Mouse (Mus musculus) lung, postnatal 4 days (tissue): ENCODE measurements around the gene Hfe.

ENCODE experiments used
- DNase-seq, 2 experiments: peaks; one replicate each; pipeline ENCODE4 v3.0.0; 2021

Gene Hfe

GRCm38 (mm10) chr13:23710374-23711089, at the start of gene Hfe:
Gene Hfe, minus strand, starts transcription at chr13:23710854.
- peak; percentile 65 to 69 for DNase-seq

GRCm38 (mm10) chr13:23759916-23760239, 49.2 kb upstream of the Hfe start:
- no peak for DNase-seq

DNA sequence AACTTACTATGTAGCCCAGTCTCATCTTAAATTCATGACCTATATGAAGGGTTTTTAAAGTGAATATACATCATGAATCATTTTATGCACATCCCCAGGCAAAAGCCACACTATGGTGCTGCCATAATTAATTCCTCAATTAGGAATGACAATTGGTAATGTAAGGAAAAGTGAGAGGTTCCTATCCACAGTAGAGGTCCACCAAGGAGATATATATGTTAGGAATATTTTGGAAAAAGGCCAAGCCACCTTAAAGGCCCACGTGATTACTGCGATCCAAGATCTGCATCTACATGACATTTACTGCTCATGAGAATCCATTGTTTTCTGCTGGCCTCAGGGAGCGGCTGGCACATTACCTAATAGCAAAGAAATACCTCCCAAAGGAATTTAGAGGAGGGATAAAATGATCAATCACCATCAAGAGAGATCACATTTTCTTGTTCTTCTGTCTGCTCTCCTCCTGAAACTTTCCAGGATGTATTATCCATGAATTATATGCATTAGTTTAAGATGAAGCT, 48.7 kb upstream of the Hfe start:
- no peak for DNase-seq

GRCm38 (mm10) chr13:23757921-23758320, 47.3 kb upstream of the Hfe start:
- no peak for DNase-seq

DNA sequence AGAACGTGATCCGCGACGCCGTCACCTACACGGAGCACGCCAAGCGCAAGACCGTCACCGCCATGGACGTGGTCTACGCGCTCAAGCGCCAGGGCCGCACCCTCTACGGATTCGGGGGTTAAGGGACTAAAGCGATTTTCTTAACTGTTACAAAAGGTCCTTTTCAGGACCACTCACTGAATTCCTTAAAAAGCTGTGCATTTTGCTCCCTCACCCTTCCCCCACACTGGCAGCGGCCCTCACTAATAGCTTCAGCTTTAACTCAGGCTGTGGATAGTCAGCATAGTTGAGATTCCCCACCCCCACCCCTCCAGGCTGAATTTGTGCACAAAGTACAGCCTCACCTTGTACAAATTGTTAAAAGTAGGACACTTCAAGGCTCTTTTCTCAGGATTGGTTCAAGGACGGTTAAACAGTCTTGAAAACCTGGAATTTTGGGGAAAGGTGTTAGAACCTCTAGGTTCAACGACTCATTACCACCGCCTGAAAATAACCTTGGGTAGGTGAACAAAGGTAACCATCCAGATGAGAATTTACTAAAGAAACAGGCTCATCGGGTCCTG, 46.6 kb upstream of the Hfe start:
- no peak for DNase-seq

- DNase-seq, result peak; percentile 85 to 92
Measured at GRCm38 (mm10) chr13:23756790-23757189, 46.1 kb upstream of the Hfe start, which contains the start of gene Hist1h4b. Gene Hist1h4b, plus strand, starts transcription at chr13:23757013.

- no peak for DNase-seq
Measured at GRCm38 (mm10) chr13:23755000-23755399, 44.3 kb upstream of the Hfe start.

- no peak for DNase-seq
Measured at GRCm38 (mm10) chr13:23753314-23754078, 42.8 kb upstream of the Hfe start.

DNA sequence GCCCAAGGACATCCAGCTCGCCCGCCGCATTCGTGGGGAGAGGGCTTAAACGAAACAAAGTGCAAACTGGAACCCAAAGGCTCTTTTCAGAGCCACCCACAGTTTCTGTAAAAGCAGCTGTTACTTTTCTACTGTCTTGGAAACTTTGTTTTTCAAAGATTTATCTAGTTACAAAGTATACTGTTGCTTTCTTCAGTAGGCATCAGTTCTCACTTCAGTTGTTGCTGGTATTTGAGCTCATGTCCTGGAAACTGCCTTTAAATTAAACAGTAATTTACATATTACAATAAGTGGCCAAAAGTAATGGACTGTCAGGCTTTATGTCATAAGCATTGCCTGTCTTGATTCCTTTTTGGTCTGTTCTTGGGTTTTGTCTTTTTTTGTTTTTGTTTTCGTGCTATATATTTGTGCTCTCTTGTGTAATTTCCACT, 42.1 kb upstream of the Hfe start:
- DNase-seq, result no peak

DNA sequence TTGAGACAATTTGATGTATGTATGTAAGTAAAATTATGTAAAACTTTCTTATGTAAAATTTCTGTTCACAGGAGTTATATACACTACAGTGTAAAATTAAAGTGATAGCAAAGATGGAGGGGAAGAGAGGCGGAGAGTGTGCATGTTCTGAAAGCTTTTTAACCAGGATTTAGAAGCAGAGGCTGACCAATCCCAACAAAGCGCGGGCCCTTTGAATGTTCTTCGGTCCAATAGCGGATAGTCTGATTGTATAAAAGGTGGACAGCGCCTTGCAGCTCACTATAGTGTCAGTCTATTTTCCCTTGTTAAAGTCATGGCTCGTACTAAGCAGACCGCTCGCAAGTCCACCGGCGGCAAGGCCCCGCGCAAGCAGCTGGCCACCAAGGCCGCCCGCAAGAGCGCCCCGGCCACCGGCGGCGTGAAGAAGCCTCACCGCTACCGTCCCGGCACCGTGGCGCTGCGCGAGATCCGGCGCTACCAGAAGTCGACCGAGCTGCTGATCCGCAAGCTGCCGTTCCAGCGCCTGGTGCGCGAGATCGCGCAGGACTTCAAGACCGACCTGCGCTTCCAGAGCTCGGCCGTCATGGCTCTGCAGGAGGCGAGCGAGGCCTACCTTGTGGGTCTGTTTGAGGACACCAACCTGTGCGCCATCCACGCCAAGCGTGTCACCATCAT, 41.5 kb upstream of the Hfe start, which contains the start of gene Hist1h3b:
Gene Hist1h3b, plus strand, starts transcription at position 201 of the 675 bp plus-strand sequence.
- DNase-seq, result peak; percentile 87 to 90

- peak in 1 of 2 experiments; percentile 28 for DNase-seq
Measured at GRCm38 (mm10) chr13:23751478-23751956, 40.9 kb upstream of the Hfe start.

GRCm38 (mm10) chr13:23750839-23751477, 40.3 kb upstream of the Hfe start, which contains the start of gene Hist1h2ab:
Gene Hist1h2ab, plus strand, starts transcription at chr13:23751126.
- DNase-seq, result peak; percentile 57 to 68

GRCm38 (mm10) chr13:23749563-23750121, 39.0 kb upstream of the Hfe start:
- no peak for DNase-seq

DNA sequence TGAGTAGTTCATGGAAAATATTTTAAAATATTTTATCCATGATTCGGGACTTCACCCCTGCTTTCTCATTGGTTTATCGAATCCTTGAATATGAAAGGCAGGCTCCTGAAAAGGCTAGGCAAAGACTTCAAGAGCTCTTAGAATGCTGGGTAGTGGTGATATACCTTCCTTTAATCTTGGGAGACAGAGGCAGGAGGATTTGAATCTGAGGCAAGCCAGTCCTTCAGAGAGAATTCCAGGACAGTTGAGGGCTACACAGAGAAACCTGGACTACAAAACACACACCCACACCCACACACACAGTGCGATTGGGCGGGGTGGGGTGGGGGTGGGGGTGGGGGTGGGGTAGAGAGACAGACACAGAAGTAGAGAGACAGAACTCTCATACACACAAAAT, 37.2 kb upstream of the Hfe start:
- DNase-seq, result no peak

GRCm38 (mm10) chr13:23747081-23747891, 36.6 kb upstream of the Hfe start:
- DNase-seq, result no peak

DNA sequence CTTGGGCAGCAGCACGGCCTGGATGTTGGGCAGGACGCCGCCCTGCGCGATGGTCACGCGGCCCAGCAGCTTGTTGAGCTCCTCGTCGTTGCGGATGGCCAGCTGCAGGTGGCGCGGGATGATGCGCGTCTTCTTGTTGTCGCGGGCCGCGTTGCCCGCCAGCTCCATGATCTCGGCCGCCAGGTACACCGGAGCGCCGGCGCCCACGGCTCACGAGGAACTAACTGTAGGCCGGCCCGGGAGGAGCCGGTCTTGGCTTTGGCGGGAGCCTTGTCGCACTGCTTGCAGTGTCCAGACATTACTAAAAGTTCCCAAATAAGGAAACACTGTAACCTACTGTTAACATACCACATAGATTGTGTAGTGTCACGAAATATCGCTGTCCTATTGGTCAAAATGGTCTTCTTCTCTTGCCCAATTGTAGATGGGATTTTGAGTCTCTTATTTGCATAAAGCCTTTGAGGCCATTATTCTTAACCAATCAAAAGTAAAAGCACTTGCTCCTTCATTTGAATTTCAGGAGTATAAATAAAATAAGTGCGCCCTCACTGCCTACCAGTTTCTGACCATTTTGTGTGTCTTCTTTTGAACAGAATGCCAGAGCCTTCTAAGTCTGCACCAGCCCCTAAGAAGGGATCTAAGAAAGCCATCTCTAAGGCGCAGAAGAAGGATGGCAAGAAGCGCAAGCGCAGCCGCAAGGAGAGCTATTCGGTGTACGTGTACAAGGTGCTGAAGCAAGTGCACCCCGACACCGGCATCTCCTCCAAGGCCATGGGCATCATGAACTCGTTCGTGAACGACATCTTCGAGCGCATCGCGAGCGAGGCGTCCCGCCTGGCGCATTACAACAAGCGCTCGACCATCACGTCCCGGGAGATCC, 35.8 kb upstream of the Hfe start, which contains the start of gene Hist1h2bb:
Gene Hist1h2bb, plus strand, starts transcription at position 534 of the 880 bp plus-strand sequence.
- peak; percentile 83 to 84 for DNase-seq

- DNase-seq, result peak; percentile 78 to 89
Measured at GRCm38 (mm10) chr13:23745381-23746161, 34.9 kb upstream of the Hfe start, which contains the start of gene Hist1h3c. Gene Hist1h3c, minus strand, starts transcription at chr13:23745602.

- DNase-seq, result no peak
Measured at GRCm38 (mm10) chr13:23744421-23745380, 34.0 kb upstream of the Hfe start.
